Mouse (Mus musculus) retina, adult 2 months (tissue): Measurements from ENCODE around the gene BC025920.

Experiments used
- DNase-seq: peaks from one replicate; pipeline ENCODE4 v3.0.0-alpha.2; 2012; ENCODE audit warnings: low read depth, low spot score

The BC025920 gene

DNA sequence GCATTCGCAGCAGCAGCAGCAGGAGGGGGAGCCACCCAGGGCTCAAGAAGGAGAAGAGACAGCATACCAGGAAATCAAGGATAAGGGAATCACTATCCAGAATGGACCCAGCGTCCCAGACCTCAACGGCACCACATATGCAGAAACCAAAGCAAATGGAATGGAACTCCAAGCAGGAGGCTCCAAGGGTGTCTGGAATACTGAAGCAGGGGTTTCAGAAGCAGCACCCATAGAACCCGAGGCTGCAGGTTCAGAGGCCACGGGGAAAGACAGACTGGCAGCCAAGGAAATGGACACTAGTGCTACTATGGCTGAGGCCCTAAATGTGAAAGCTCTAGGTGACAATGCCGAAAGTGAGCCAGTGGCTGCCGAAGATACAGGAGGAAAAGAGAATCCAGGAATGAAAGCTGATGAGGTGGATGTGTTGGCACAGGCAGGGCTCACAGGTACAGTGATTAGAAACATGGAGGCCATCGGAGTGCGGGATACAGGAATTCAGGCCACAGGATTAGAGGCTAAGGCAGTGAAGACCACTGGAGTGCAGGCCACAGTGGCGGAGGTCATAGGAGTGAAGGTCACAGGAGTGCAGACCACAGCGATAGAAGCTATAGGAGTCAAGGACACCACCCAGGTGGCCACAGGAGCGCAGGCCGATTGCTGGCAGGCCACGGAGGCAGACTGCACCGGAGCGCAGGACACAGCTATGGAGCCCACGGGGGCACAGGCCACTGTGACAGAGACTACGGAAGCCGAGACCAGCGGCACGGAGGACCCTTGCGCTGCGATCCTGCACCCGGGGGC lies 36.8 kb downstream of the BC025920 start:
- no peak for DNase-seq

DNA sequence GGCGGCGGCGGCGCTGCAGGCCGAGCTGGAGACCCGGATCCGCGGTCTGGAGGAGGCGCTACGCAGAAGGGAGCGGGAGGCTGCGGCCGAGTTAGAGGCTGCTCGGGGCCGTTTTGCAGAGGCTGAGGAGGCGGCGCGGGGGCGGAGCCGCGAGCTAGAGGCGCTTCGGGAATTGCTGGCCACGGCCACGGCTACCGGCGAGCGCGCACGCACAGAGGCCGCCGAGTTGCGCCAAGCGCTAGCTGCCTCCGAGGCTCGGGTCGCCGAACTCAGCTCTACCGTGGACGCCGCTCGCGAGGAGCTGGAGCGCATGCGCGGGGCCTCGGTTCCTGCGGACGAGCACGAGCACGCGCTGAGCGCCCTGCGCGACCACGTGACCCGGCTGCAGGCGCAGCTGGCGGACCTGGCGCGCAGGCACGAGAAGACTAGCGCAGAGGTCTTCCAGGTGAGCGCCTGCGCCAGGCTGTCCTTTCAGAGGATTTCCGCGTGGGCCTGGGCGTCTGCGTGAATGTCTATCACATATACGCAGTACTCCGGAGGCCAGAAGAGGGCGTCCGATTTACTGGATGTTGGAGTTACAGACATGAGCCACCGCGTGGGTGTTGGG lies 37.5 kb downstream of the BC025920 start:
- DNase-seq, result peak; percentile 89

- no peak for DNase-seq
Measured at GRCm38 (mm10) chr10:81644162-81644561, 38.1 kb downstream of the BC025920 start.

GRCm38 (mm10) chr10:81644716-81645115 lies 38.6 kb downstream of the BC025920 start:
- DNase-seq, result no peak

DNA sequence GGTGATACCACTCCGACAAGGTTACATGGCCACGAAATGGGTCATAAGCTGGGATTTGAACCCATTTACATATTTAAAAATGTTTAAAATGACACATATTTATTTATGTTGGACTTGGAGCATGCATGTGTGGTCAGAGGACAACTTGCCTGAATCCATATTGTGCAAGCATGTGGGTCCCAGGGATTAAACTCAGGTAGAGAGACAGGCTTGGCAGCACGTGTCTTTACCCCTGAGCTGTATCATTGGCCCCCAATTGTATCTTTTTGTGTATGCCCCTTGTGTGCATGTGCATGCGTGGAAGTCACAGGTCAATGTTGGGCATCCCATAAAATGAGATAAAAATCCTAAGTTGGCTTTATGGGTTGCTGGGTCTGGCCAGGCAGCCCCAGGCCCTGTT lies 39.3 kb downstream of the BC025920 start:
- DNase-seq, result no peak

DNA sequence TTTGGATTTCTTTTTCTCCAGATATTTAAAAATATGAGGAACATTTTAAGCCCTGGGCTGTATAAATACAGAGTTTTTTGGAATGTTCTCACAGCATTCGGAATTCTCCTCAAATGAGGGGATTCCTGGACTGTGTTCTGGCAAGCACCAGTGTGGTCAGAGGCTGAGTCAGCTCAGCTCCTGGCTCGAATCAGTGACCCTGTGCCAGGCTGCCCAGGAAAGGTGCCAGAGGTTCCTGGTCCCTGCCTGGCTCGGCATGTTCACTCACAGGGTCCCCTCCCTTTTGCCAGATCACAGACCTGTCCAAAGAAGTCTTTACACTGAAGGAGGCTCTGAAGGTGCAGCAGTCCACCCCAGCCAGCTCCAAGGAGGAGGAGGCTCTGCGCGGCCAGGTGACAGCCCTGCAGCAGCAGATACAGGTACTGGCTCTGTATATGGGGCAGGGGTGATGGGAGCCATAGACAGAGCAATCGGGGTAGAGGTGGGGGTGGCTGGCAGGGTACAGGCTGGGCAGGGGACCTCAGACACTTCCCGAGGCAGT lies 40.0 kb downstream of the BC025920 start:
- no peak for DNase-seq

DNA sequence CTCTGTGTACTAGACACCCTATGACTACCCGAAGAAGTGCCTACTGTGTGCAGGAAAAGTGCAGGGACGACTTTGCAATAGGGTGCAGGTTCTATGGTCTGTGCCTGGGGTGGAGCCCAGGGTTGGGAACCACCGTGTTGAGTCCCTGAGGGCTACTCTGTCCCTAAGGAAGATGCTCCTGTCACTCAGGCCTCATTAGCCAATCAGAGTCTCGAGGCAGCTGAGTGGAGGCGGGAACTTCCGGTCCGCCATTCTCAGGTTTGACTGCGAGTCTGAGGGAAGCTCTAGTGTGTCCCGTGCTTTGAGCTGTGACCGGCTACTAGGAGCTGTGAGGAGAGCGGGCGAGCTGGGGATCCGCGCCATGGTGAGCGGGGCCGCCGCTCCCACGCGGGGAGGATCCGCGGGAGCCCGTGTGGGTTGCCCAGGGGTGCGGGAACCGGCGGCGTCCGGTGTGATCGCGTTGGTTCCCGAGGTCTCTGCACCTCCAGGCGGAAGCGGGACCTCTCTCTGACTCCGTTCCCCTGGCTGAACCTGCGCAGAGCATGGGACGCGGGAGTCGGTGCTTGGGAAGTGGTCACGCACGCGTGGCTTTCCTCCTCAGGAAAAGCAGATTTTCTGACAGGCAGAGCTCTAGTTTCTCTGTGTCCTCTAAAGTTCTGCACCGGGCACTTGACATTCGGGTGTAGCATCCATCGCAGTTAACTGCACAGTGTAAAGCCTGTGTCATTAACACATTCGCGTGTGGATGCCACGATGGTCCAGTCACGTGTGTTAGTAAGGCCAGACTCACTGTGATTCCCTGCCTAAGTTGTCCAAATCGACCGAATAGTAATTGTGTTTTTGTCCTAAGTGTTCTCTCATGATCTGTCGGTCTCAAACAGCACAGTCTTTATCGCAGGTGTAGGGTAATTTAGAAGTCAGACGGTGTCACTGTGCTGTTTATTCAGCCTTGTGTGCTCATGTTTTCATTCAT lies 43.0 kb downstream of the BC025920 start, which contains the start of gene Gm10778:
Gm10778 (plus strand) TSS at position 257 of the 973 bp plus-strand sequence.
- peak; percentile 83 for DNase-seq

DNA sequence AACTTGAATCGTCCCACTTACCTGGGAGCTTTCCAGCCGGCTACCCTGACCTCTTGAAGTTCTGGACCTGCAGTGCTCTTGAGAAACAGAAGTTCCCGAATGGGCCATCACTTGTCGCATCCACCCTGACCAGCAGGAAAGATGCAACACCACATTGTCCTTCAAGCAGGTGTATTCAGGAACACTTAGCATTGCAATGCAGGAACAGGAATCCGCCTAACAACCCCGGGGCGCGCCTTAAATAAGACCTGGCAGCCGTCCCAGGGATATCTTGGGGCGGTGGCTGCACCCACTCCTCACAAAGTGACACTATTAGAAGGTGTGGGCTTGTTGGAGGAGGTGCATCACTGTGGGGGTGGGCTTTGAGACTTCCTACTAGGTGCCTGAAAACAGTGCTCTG lies 49.1 kb downstream of the BC025920 start:
- no peak for DNase-seq

- no peak for DNase-seq
Measured at GRCm38 (mm10) chr10:81656174-81656573, 50.1 kb downstream of the BC025920 start.
